Comparison of ENCODE assay signal across 8 mouse cellular contexts in the genomic region with DNA sequence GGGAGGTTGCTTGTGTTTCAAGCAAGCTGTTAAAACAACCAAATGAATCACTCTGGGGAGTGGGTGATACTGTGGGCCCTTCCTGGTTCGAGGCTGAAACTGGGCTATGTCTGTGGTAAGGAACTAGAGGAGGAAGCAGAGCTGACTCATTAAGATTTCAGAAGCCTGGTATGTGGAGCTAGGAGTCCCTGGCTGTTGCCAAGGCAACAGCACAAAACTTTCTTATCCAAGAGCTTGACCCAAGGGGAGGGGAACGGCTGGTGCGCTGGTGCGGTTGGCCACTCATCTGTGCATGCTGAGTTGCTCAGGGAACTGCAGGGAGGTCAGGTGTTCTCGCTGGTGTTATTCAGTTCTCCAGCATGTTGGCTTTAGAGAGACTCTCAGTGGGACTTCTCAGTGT. TPM values are rescaled to one million over a fixed set of nuclear protein-coding genes. Genes with fewer than 3 reads are reported as not detected.
DNase-seq lines count a peak whose midpoint lies in the region; ATAC-seq and TF ChIP-seq lines count a peak whose summit lies in the region.

No protein-coding gene starts in this region.

- peaks cover 8% of the 10 kb centered on the region for H3K4me1 ChIP-seq in lung, adult 2 months (ENCODE audit: control insufficient read depth, insufficient read depth, low read length)
- H3K4me1 ChIP-seq in stomach, embryonic 16.5 days (ENCODE audit: control insufficient read depth, insufficient read depth, low read length) = 0 out of 2 replicates have a peak, but pooled peaks cover 2% of the 10 kb centered on the region

- no peak for TF ChIP-seq POLR2A in lung, adult 2 months (IDR thresholded peaks at IDR 0.05; ENCODE audit: borderline replicate concordance, extremely low read depth, low read depth, low read length)

- H3K27ac ChIP-seq in stomach, embryonic 16.5 days (ENCODE audit: low read length) = peak overlapping the region; percentile 67; the same call in 1 of the 2 replicates

- peak; percentile 73 to 76 for DNase-seq in lung, adult 18-20 months
- no peak for DNase-seq in lung, adult 2 months
- peak; percentile 27 for DNase-seq in adrenal gland, postnatal 25 days
- DNase-seq in lung, postnatal 14 days = peak; percentile 31
- no peak for DNase-seq in frontal cortex, postnatal 25 days (ENCODE audit: low spot score in 2 of 2)
- no peak for DNase-seq in thymus, postnatal 0 days (ENCODE audit: low spot score)

- TF ChIP-seq CTCF in lung, adult 2 months (IDR thresholded peaks at IDR 0.05; ENCODE audit: insufficient read depth, low read length) = no peak

- H3K36me3 ChIP-seq in stomach, embryonic 16.5 days (ENCODE audit: control insufficient read depth, insufficient read depth, low read length) = no peaks in the 10 kb centered on the region

- no peak overlapping the region for H3K4me2 ChIP-seq in stomach, embryonic 16.5 days (ENCODE audit: low read depth, low read length)

- ATAC-seq in hematopoietic stem cell, adult 5-6 weeks (replicated peaks in 1 of 2; ENCODE audit: insufficient read depth in 1 of 2, low FRiP score in 2 of 2, low TSS enrichment in 1 of 2, low read depth in 1 of 2, poor library complexity in 2 of 2, severe bottlenecking in 2 of 2) = peak; percentile 80 to 90
- peak; percentile 86 for ATAC-seq in stomach, embryonic 16.5 days (ENCODE audit: insufficient read depth, low FRiP score)

- no peaks in the 10 kb centered on the region for H3K27me3 ChIP-seq in stomach, embryonic 16.5 days (ENCODE audit: control insufficient read depth, insufficient read depth, low read length)

- 48% methylated on average over 5 of the region's 5 CpGs for WGBS in lung, adult 2 months
- 19% methylated on average over 5 of the region's 5 CpGs for WGBS in stomach, embryonic 16.5 days

- no peak overlapping the region for H3K4me3 ChIP-seq in lung, adult 2 months (replicated peaks; ENCODE audit: extremely low read depth, low read depth, low read length)
- H3K4me3 ChIP-seq in stomach, embryonic 16.5 days (replicated peaks; ENCODE audit: low read length) = no peak overlapping the region

- no peaks in the 10 kb centered on the region for H3K9me3 ChIP-seq in stomach, embryonic 16.5 days (replicated peaks; ENCODE audit: control insufficient read depth, low read length)

- H3K9ac ChIP-seq in stomach, embryonic 16.5 days (ENCODE audit: low read length) = no peak overlapping the region

RNA-seq across cellular contexts. Expression of a gene that starts 18.5 kb away (rescaled TPM):
- 18.3 and 32.4 TPM in 2 replicates for polyA plus RNA-seq in lung, adult 2 months (2012; rRNA removed)
- total RNA-seq in adrenal gland, postnatal 25 days (2021) = 77.2 and 91.2 TPM in 2 replicates
- 119 and 138 TPM in 2 replicates for total RNA-seq in hematopoietic stem cell, adult 5-6 weeks (2017)
- 53.8 and 60.6 TPM in 2 replicates for polyA plus RNA-seq in stomach, embryonic 16.5 days (2015; fragmentation: Nextera tagmentation; extraction: Ambion mirVana)
- polyA plus RNA-seq in thymus, postnatal 0 days (2015; fragmentation: Nextera tagmentation; extraction: Ambion mirVana) = 77.4 and 84.3 TPM in 2 replicates

Comparison
In these comparisons a context has a peak if more than half of its experiments do, and no peak if none do; other contexts are left out.
1. DNase-seq: peak in lung, adult 18-20 months (2 of 2), adrenal gland, postnatal 25 days (single experiment) and lung, postnatal 14 days (single experiment); none in lung, adult 2 months (single experiment), frontal cortex, postnatal 25 days (0 of 2) and thymus, postnatal 0 days (single experiment).